Mouse (Mus musculus) spleen, adult 18-20 months (tissue): Measurements from ENCODE around the gene Myt1l.

ENCODE experiments used
- DNase-seq, 2 experiments: peaks; one replicate each; pipeline ENCODE4 v3.0.0; 2022; ENCODE audit warnings: mixed read lengths in 2 of 2

The Myt1l gene

GRCm38 (mm10) chr12:29740346-29741025, 212.3 kb downstream of the Myt1l start:
- DNase-seq: no peak

- DNase-seq: no peak
Measured at GRCm38 (mm10) chr12:29741181-29741580, 213.0 kb downstream of the Myt1l start.

GRCm38 (mm10) chr12:29750604-29751128, 222.5 kb downstream of the Myt1l start:
- DNase-seq: no peak

DNA sequence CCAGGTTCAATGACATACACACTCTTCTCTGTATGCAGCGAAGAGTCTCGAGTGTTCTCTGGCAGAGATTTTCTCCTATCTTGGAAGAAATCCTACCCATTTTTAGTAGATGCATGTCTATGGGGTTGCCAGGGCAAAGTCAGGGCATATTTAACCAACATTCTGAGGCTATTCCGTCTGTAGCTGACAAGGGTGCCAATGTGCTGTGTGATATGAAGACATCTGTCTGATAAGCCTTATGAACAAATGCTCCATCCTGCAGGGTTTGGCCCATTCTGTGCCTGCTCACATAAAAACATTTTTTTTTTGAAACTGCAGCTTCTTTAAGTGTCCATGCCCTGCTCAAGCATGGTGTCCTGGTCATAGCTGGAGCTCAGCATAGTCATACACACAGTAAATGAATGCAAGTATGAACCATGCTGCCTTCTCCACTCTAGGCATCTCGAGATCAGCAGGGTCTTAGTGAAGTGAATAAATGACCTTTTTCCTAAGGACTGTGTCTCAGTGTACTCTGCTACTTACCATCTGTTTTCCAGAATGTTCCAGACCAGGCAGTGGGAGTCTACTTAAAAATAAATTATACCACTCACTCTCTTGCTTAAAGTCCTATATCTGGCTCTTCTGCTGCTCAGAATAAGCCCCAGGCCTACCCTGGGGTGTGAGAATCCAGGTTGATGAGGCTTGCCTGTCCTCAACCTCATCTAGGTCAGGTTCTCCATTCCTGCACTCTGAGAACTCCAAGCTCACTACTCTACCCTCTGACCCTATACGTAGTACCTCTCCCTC, 227.1 kb downstream of the Myt1l start:
- DNase-seq: no peak

- no peak for DNase-seq
Measured at GRCm38 (mm10) chr12:29755872-29756265, 227.7 kb downstream of the Myt1l start.

DNA sequence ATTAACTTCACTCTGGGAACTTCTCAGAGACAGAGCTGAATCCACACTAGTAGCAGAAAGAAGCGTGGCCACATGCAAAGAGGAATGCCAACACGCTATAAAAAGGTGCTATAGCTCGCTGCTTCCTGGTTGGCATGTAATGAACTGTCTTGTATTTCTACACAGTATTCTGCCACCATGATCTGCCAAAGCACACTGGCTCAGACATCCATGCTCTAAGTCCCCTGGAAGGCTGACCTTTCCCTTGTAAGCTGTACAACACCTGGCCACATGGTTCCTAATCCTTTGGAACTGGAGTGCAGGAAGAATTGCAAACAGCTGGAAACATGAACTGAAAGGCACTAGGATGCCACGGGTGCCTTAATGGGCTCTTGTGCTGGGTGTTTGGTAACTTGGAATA, 232.4 kb downstream of the Myt1l start:
- no peak for DNase-seq

DNA sequence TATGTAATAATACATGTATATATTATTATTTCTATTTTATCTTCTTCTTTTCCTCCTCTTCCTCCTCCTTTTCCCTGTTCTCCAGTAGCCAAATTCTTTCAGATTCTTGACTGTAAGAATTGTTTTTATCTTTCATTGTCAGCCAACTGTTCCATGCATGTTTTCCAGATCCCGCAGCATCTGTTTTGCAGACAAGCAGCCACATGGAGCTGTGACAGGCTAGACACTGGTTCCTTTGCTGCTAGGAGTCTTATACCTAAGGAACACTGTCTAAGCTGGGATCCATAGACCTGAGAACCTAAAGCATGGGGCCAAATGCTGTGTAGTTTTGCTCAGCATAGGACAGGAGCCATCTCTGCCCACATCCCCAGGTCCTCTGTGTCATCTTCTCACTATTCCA, 238.0 kb downstream of the Myt1l start:
- DNase-seq: no peak

DNA sequence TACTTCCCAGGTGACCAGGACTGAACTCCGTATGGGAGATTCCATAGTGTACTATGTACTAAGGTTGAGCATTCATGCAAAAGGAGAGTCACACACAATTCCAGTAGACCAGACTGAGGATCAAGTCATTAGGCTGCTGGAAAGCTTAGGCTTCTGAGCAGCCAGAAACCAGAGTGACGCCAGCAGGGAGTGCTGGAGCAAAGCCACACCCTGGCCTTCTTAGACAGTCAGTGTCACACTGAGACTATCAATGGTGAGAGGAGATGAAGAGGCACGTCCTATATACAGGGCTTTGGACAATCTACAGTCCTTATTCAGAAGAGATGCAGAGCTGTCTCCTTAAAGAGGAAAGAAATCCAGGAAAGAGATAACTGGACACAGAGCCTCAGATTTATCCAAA, 243.6 kb downstream of the Myt1l start:
- DNase-seq: no peak

- DNase-seq: no peak
Measured at GRCm38 (mm10) chr12:29772401-29772800, 244.2 kb downstream of the Myt1l start.

- DNase-seq: no peak
Measured at GRCm38 (mm10) chr12:29778901-29779300, 250.7 kb downstream of the Myt1l start.

DNA sequence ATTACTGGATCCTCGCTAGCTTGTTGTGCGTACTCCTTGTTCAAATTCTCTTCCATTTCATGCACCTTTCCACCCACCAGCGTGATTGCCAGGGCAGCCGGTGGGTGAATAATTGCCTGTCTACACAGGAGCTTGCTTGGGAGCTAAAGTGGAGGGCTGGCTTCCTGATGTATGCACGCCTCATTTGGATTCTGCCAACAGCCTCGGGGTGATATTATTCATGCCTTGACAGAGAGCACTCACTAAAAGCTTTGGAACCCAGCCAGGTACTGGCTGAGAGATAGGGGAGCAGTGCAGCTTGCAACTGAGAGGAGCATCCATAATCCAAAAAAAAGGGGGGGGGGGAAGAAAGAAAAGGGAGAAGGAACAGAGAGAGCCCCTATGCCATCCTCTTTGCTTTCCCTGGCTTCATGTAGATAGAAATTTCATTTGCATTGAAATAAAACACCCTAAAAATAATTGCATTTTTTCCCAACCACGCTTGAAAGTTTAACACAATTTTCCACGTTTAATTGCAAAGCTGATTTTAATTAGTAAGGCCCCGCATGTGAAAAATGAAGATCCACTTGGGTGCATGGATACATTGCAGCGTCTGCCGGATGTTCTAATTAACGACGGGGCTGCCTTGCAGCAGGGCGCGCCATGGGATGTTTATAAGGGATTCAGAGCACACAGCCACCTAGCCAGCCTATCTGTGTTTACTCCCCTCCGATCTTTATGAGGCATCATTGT, 261.3 kb downstream of the Myt1l start:
- DNase-seq: no peak

DNA sequence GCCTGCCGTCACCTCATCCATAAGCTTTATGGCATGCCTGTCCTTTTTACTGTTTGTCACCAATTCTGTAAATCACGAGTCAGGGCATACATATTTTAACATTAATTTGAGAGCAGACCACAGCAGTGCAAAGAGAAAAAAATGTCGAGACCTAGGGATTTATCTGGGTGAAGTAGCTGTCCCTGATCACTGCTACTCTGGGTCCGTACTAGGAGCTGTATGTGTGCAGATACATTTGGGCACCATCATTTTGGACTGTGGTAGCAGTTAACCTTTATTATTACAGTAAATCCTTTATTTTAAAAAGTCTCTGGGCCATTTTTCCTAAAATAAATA, 261.8 kb downstream of the Myt1l start:
- no peak for DNase-seq

GRCm38 (mm10) chr12:29792998-29793397, 264.8 kb downstream of the Myt1l start:
- DNase-seq: no peak

- no peak for DNase-seq
Measured at GRCm38 (mm10) chr12:29795107-29795673, 267.0 kb downstream of the Myt1l start.

GRCm38 (mm10) chr12:29798595-29799391, 270.6 kb downstream of the Myt1l start:
- no peak for DNase-seq

- DNase-seq: no peak
Measured at GRCm38 (mm10) chr12:29806415-29806814, 278.2 kb downstream of the Myt1l start.

DNA sequence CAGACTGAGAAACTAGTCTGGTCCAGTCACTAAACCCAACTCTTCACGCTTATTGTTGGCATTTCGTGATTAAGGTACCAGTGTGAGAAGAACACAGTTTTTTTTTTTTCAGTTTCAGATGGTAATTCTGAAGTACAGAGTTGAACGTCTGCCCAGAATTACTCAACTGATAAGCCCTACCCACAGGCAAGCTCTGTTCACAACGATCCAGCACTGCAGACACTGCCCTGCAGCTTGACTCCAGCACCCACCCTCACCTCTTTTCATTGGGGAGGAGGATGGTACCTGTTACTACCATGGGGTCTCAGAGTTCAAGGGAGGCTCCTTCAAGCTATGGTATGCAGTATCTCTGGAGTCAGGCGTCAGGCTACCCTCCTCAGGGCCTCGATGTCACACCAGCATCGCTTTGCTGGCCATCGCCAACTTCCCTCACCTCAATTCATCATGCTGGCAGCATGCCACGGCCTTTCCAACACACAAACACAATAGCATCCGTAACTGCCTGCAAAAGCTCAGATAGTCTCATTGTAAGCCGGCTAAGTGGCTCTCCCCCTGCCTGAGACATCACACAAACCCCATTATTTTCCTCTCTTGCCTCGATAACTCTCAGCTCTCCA, 281.5 kb downstream of the Myt1l start:
- DNase-seq: no peak

GRCm38 (mm10) chr12:29815466-29815865, 287.3 kb downstream of the Myt1l start:
- DNase-seq: no peak

- DNase-seq: no peak
Measured at GRCm38 (mm10) chr12:29816130-29816529, 287.9 kb downstream of the Myt1l start.

DNA sequence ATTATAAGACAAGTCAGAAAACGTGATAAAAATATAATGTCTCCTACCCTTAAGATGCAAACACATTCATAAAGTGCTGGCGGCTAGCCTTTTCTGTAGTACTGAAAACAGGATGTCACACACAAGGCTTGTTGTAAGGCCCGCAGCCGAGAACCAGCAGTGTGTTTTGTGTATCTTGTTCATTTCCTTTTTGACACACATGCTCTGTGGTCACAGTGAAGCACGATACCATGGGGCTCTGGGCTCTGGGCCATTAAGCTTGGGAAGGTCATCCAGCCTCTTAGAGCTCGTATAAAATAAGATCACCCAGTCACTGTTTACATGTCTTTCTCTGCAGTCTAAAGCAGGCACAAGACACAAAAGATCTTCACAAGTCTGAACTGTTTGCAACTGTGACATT, 288.6 kb downstream of the Myt1l start:
- no peak for DNase-seq

DNA sequence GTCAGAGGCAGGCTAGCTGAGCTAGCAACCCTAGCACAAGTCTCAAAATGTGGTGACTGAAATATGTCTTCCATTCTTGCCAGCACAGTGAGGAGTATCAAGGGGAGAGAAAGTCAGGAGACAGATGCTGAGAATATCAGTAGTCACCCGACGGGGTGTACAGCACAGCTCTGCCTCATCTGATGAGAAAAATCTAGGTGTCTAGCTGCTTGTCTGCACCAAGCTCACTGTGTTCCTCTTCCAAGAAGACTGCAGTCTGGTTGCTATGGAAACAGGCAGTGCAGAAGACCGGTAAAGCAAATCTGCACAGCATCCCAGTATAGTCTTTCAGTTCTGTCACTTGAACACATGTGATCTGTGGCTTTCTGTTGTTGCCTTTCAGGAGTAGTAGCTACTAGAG, 294.0 kb downstream of the Myt1l start:
- DNase-seq: no peak
